Mouse (Mus musculus): ENCODE measurements around the gene Nop14. TPM values are rescaled to one million over a fixed set of nuclear protein-coding genes. Genes with fewer than 3 reads are reported as not detected.
A peak's percentile ranks its signal among the peaks of the same experiment; 100 is the strongest.

Gene Nop14
- total and polyA plus RNA-seq, 3 experiments, result 8.5 to 11.8 (median 11.4) TPM

GRCm38 (mm10) chr5:34654881-34655280 lies 5.1 kb downstream of the Nop14 start:
- intact Hi-C loops (cut with DNase I), result no loop called here
- TF ChIP-seq POLR2A (IDR thresholded peaks at IDR 0.05; ENCODE audit: insufficient read depth, low read depth, low read length), result no peak
- TF ChIP-seq EP300 (IDR thresholded peaks at IDR 0.05; ENCODE audit: insufficient read depth, low read depth, low read length), result no peak
- no peak for TF ChIP-seq CTCF (IDR thresholded peaks at IDR 0.05)
- no peak overlapping the region for H3K9ac ChIP-seq (ENCODE audit: low read depth, low read length)
- 50% methylated on average over 9 of the region's 9 CpGs for WGBS
- H3K79me2 ChIP-seq (replicated peaks; ENCODE audit: control insufficient read depth, insufficient read depth, low read length), result no peaks in the 10 kb centered on the region
- peaks cover 2% of the 10 kb centered on the region for H3K4me1 ChIP-seq (ENCODE audit: control insufficient read depth, insufficient read depth, low read length)
- no peak overlapping the region for H3K27ac ChIP-seq
- no peaks in the 10 kb centered on the region for H3K27me3 ChIP-seq (ENCODE audit: control insufficient read depth, insufficient read depth, low read length)
- peaks cover 6% of the 10 kb centered on the region for H3K36me3 ChIP-seq (ENCODE audit: control insufficient read depth, insufficient read depth, low read length)
- no peak for DNase-seq
- no peak overlapping the region for H3K4me3 ChIP-seq

GRCm38 (mm10) chr5:34652961-34653360 lies 7.0 kb downstream of the Nop14 start:
- Histone ChIP-seq H3K79me2 (replicated peaks; ENCODE audit: control insufficient read depth, insufficient read depth, low read length) (no peaks in the 10 kb centered on the region), H3K4me1 (ENCODE audit: control insufficient read depth, insufficient read depth, low read length) (no peaks in the 10 kb centered on the region), H3K27me3 (ENCODE audit: control insufficient read depth, insufficient read depth, low read length) (no peaks in the 10 kb centered on the region), H3K36me3 (ENCODE audit: control insufficient read depth, insufficient read depth, low read length) (no peaks in the 10 kb centered on the region; the same call in 1 of the 2 replicates), H3K4me3 (no peak overlapping the region), H3K9ac (ENCODE audit: low read depth, low read length) (no peak overlapping the region), H3K27ac (no peak overlapping the region)
- TF ChIP-seq POLR2A (IDR thresholded peaks at IDR 0.05; ENCODE audit: insufficient read depth, low read depth, low read length), result no peak
- TF ChIP-seq CTCF (IDR thresholded peaks at IDR 0.05), result no peak
- no peak for TF ChIP-seq EP300 (IDR thresholded peaks at IDR 0.05; ENCODE audit: insufficient read depth, low read depth, low read length)
- intact Hi-C loops (cut with DNase I), result no loop called here
- 89% methylated on average over 5 of the region's 5 CpGs for WGBS
- DNase-seq, result no peak

GRCm38 (mm10) chr5:34647581-34647980 lies 12.4 kb downstream of the Nop14 start:
- H3K79me2 ChIP-seq (replicated peaks; ENCODE audit: control insufficient read depth, insufficient read depth, low read length), result no peaks in the 10 kb centered on the region
- WGBS, result 53% methylated on average over 4 of the region's 4 CpGs
- no peaks in the 10 kb centered on the region; the same call in 1 of the 2 replicates for H3K4me1 ChIP-seq (ENCODE audit: control insufficient read depth, insufficient read depth, low read length)
- H3K9ac ChIP-seq (ENCODE audit: low read depth, low read length), result no peak overlapping the region
- DNase-seq, result peak; percentile 49 to 70
- H3K27ac ChIP-seq, result no peak overlapping the region
- TF ChIP-seq CTCF (IDR thresholded peaks at IDR 0.05), result peak; percentile 78
- TF ChIP-seq EP300 (IDR thresholded peaks at IDR 0.05; ENCODE audit: insufficient read depth, low read depth, low read length), result no peak
- no peak overlapping the region for H3K4me3 ChIP-seq
- intact Hi-C loops (cut with DNase I), result loop anchor here (1.0 to 10.0 kb wide), 2 partner anchors 100 to 553 kb away; no protein-coding TSS in a partner anchor
- H3K36me3 ChIP-seq (ENCODE audit: control insufficient read depth, insufficient read depth, low read length), result no peaks in the 10 kb centered on the region
- no peaks in the 10 kb centered on the region for H3K27me3 ChIP-seq (ENCODE audit: control insufficient read depth, insufficient read depth, low read length)

- Histone ChIP-seq H3K4me3 (no peak overlapping the region), H3K9ac (ENCODE audit: low read depth, low read length) (no peak overlapping the region), H3K27ac (no peak overlapping the region), H3K79me2 (replicated peaks; ENCODE audit: control insufficient read depth, insufficient read depth, low read length) (no peaks in the 10 kb centered on the region), H3K27me3 (ENCODE audit: control insufficient read depth, insufficient read depth, low read length) (no peaks in the 10 kb centered on the region), H3K4me1 (ENCODE audit: control insufficient read depth, insufficient read depth, low read length) (no peaks in the 10 kb centered on the region; the same call in 1 of the 2 replicates), H3K36me3 (ENCODE audit: control insufficient read depth, insufficient read depth, low read length) (no peaks in the 10 kb centered on the region)
- 62% methylated on average over 5 of the region's 5 CpGs for WGBS
- intact Hi-C loops (cut with DNase I), result loop anchor here (5.0 to 10.0 kb wide), 2 partner anchors 431 to 548 kb away; no protein-coding TSS in a partner anchor
- TF ChIP-seq EP300 (IDR thresholded peaks at IDR 0.05; ENCODE audit: insufficient read depth, low read depth, low read length) (no peak), POLR2A (IDR thresholded peaks at IDR 0.05; ENCODE audit: insufficient read depth, low read depth, low read length) (no peak), CTCF (IDR thresholded peaks at IDR 0.05) (peak; percentile 78)
- peak in 1 of 2 experiments; percentile 44 for DNase-seq
These were observed 17.0 kb downstream of the Nop14 start for GRCm38 (mm10) chr5:34642932-34643331.

GRCm38 (mm10) chr5:34641991-34642390 lies 18.0 kb downstream of the Nop14 start:
- 80% methylated on average over 3 of the region's 3 CpGs for WGBS
- H3K27ac ChIP-seq, result no peak overlapping the region
- no peaks in the 10 kb centered on the region for H3K36me3 ChIP-seq (ENCODE audit: control insufficient read depth, insufficient read depth, low read length)
- H3K9ac ChIP-seq (ENCODE audit: low read depth, low read length), result no peak overlapping the region
- no peak for DNase-seq
- no peak overlapping the region for H3K4me3 ChIP-seq
- H3K27me3 ChIP-seq (ENCODE audit: control insufficient read depth, insufficient read depth, low read length), result no peaks in the 10 kb centered on the region
- intact Hi-C loops (cut with DNase I), result loop anchor here (5.0 to 10.0 kb wide), 2 partner anchors 430 to 547 kb away; no protein-coding TSS in a partner anchor
- TF ChIP-seq POLR2A (IDR thresholded peaks at IDR 0.05; ENCODE audit: insufficient read depth, low read depth, low read length), result no peak
- TF ChIP-seq EP300 (IDR thresholded peaks at IDR 0.05; ENCODE audit: insufficient read depth, low read depth, low read length), result no peak
- no peak for TF ChIP-seq CTCF (IDR thresholded peaks at IDR 0.05)
- no peaks in the 10 kb centered on the region for H3K79me2 ChIP-seq (replicated peaks; ENCODE audit: control insufficient read depth, insufficient read depth, low read length)
- peaks cover 1% of the 10 kb centered on the region; the same call in 1 of the 2 replicates for H3K4me1 ChIP-seq (ENCODE audit: control insufficient read depth, insufficient read depth, low read length)

- Histone ChIP-seq H3K4me3 (no peak overlapping the region), H3K79me2 (replicated peaks; ENCODE audit: control insufficient read depth, insufficient read depth, low read length) (no peaks in the 10 kb centered on the region), H3K9ac (ENCODE audit: low read depth, low read length) (no peak overlapping the region), H3K36me3 (ENCODE audit: control insufficient read depth, insufficient read depth, low read length) (no peaks in the 10 kb centered on the region), H3K4me1 (ENCODE audit: control insufficient read depth, insufficient read depth, low read length) (peaks cover 1% of the 10 kb centered on the region; the same call in 1 of the 2 replicates), H3K27ac (no peak overlapping the region), H3K27me3 (ENCODE audit: control insufficient read depth, insufficient read depth, low read length) (no peaks in the 10 kb centered on the region)
- 52% methylated on average over 7 of the region's 7 CpGs for WGBS
- intact Hi-C loops (cut with DNase I), result loop anchor here (2.0 to 10.0 kb wide), 5 partner anchors 23 to 263 kb away; partner anchors contain the start of genes Grk4 and Nop14
- DNase-seq, result no peak
- TF ChIP-seq POLR2A (IDR thresholded peaks at IDR 0.05; ENCODE audit: insufficient read depth, low read depth, low read length) (no peak), EP300 (IDR thresholded peaks at IDR 0.05; ENCODE audit: insufficient read depth, low read depth, low read length) (no peak), CTCF (IDR thresholded peaks at IDR 0.05) (no peak)
These were observed 22.3 kb downstream of the Nop14 start for GRCm38 (mm10) chr5:34637591-34638156.
